Mouse (Mus musculus): Measurements from ENCODE around the gene Fam168b. TPM values are rescaled to one million over a fixed set of nuclear protein-coding genes. Genes with fewer than 3 reads are reported as not detected.

Fam168b gene
- 19.1 and 23.1 TPM in 2 replicates for polyA plus RNA-seq (2012; rRNA removed)

GRCm38 (mm10) chr1:34842887-34843618 lies at the start of gene Fam168b:
Gene Fam168b (minus strand): TSS chr1:34843065.

GRCm38 (mm10) chr1:34849745-34850342 lies 7.0 kb upstream of the Fam168b start, which contains the start of gene Plekhb2:
Gene Plekhb2 (plus strand): TSS chr1:34849976.

Other genes starting within 250 kb of the Fam168b start
- 3.3 and 4.3 TPM in 2 replicates for gene Plekhb2, start 6.9 kb upstream of the Fam168b start, polyA plus RNA-seq (2012; rRNA removed)

Data from liver, embryonic 14 days (tissue).